Comparison of ENCODE assay signal across 23 mouse cellular contexts in genomic region chr11:61024388-61024787, GRCm38 (mm10). TPM values are rescaled to one million over a fixed set of nuclear protein-coding genes. Genes with fewer than 3 reads are reported as not detected.
DNase-seq lines count a peak whose midpoint lies in the region; ATAC-seq and TF ChIP-seq lines count a peak whose summit lies in the region.
"Had no signal": no experiment of that assay in that cellular context is flagged by ENCODE, and none has a peak within 500 bp of the region (broad histone marks: within the 10 kb centered on the region; RNA-seq: fewer than 3 reads in every experiment).

No protein-coding gene starts in this region.

- H3K9me3 ChIP-seq in heart, embryonic 15.5 days (replicated peaks), result no peaks in the 10 kb centered on the region
- no peaks in the 10 kb centered on the region for H3K9me3 ChIP-seq in midbrain, embryonic 14.5 days (ENCODE audit: control insufficient read depth, low read length)
- no peaks in the 10 kb centered on the region for H3K9me3 ChIP-seq in midbrain, postnatal 0 days (ENCODE audit: low read length)
- H3K9me3 ChIP-seq in forebrain, embryonic 13.5 days (replicated peaks), result no peaks in the 10 kb centered on the region
- H3K9me3 ChIP-seq: embryonic facial prominence, embryonic 12.5 days; forebrain, embryonic 15.5 days; heart, embryonic 10.5 days; limb, embryonic 13.5 days; liver, embryonic 13.5 days had no signal

- peaks cover 72% of the 10 kb centered on the region for H3K4me1 ChIP-seq in heart, embryonic 15.5 days (replicated peaks)
- H3K4me1 ChIP-seq in midbrain, embryonic 14.5 days (ENCODE audit: control insufficient read depth, insufficient read depth, low read length), result peaks cover 5% of the 10 kb centered on the region; the same call in 1 of the 2 replicates
- H3K4me1 ChIP-seq in midbrain, postnatal 0 days (ENCODE audit: insufficient read depth, low read length), result 0 out of 2 replicates have a peak, but pooled peaks cover 6% of the 10 kb centered on the region
- peaks cover 53% of the 10 kb centered on the region for H3K4me1 ChIP-seq in olfactory bulb, adult 2 months (ENCODE audit: control insufficient read depth, insufficient read depth, low read length)
- H3K4me1 ChIP-seq in forebrain, embryonic 13.5 days, result peaks cover 19% of the 10 kb centered on the region
- H3K4me1 ChIP-seq: liver, embryonic 13.5 days had no signal

- peak overlapping the region; percentile 93 for H3K27ac ChIP-seq in heart, embryonic 15.5 days
- H3K27ac ChIP-seq in midbrain, embryonic 14.5 days (replicated peaks; ENCODE audit: low read depth, low read length), result no peak overlapping the region
- H3K27ac ChIP-seq in midbrain, postnatal 0 days (ENCODE audit: low read depth, low read length), result no peak overlapping the region
- no peak overlapping the region for H3K27ac ChIP-seq in olfactory bulb, adult 2 months (ENCODE audit: insufficient read depth, low read depth, low read length)
- no peak overlapping the region for H3K27ac ChIP-seq in forebrain, embryonic 13.5 days
- H3K27ac ChIP-seq: embryonic facial prominence, embryonic 12.5 days; forebrain, embryonic 15.5 days; kidney, postnatal 0 days; limb, embryonic 13.5 days; liver, embryonic 13.5 days had no signal

- peaks cover 60% of the 10 kb centered on the region for H3K27me3 ChIP-seq in heart, embryonic 15.5 days
- H3K27me3 ChIP-seq in midbrain, embryonic 14.5 days (ENCODE audit: control insufficient read depth, insufficient read depth, low read length), result peaks cover 29% of the 10 kb centered on the region
- peaks cover 18% of the 10 kb centered on the region for H3K27me3 ChIP-seq in midbrain, postnatal 0 days (ENCODE audit: insufficient read depth, low read length)
- peaks cover 67% of the 10 kb centered on the region for H3K27me3 ChIP-seq in forebrain, embryonic 13.5 days

- no peaks in the 10 kb centered on the region for H3K36me3 ChIP-seq in heart, embryonic 15.5 days
- no peaks in the 10 kb centered on the region for H3K36me3 ChIP-seq in midbrain, embryonic 14.5 days (ENCODE audit: control insufficient read depth, insufficient read depth, low read length)
- H3K36me3 ChIP-seq in midbrain, postnatal 0 days (ENCODE audit: insufficient read depth, low read length), result no peaks in the 10 kb centered on the region
- no peaks in the 10 kb centered on the region for H3K36me3 ChIP-seq in forebrain, embryonic 13.5 days (ENCODE audit: poor library complexity, severe bottlenecking)
- H3K36me3 ChIP-seq: embryonic facial prominence, embryonic 12.5 days; forebrain, embryonic 15.5 days; heart, embryonic 10.5 days; limb, embryonic 13.5 days; liver, embryonic 13.5 days had no signal

- ATAC-seq in heart, embryonic 15.5 days (replicated peaks; ENCODE audit: insufficient number of reproducible peaks, insufficient read depth, low FRiP score, low read depth), result no peak
- no peak for ATAC-seq in midbrain, embryonic 14.5 days (ENCODE audit: low FRiP score, low TSS enrichment)
- no peak for ATAC-seq in midbrain, postnatal 0 days (ENCODE audit: low FRiP score)
- no peak for ATAC-seq in forebrain, embryonic 13.5 days
- ATAC-seq: forebrain, embryonic 15.5 days; Patski had no signal

- WGBS in heart, embryonic 15.5 days, result 79% methylated on average over 6 of the region's 6 CpGs
- WGBS in midbrain, embryonic 14.5 days, result 79% methylated on average over 6 of the region's 6 CpGs
- 81% methylated on average over 6 of the region's 6 CpGs for WGBS in midbrain, postnatal 0 days
- 84% methylated on average over 6 of the region's 6 CpGs for WGBS in olfactory bulb, adult 2 months
- WGBS in forebrain, embryonic 13.5 days, result 80% methylated on average over 6 of the region's 6 CpGs

- DNase-seq in cerebellum, adult 11-12 months, result peak; percentile 52
- no peak for DNase-seq in cerebellum, postnatal 10 days
- DNase-seq in heart, adult 8-10 months (ENCODE audit: low spot score), result no peak
- DNase-seq in midbrain, embryonic 14.5 days, result no peak
- DNase-seq in midbrain, postnatal 0 days (ENCODE audit: low spot score), result no peak
- DNase-seq: adrenal gland, postnatal 10 days; gastrocnemius, postnatal 25 days; kidney, adult 18-20 months; liver, embryonic 13.5 days; lung, embryonic 14.5 days; lung, postnatal 36 days; right cerebral cortex, postnatal 14 days; spleen, adult 18-20 months; thymus, postnatal 36 days had no signal

- TF ChIP-seq CTCF in midbrain, postnatal 0 days (IDR thresholded peaks at IDR 0.05), result no peak
- TF ChIP-seq CTCF in olfactory bulb, adult 2 months (IDR thresholded peaks at IDR 0.05; ENCODE audit: insufficient read depth, low read depth, low read length), result no peak

- TF ChIP-seq POLR2A in olfactory bulb, adult 2 months (IDR thresholded peaks at IDR 0.05; ENCODE audit: insufficient read depth, low read depth, low read length), result no peak

- H3K9ac ChIP-seq in heart, embryonic 15.5 days, result no peak overlapping the region
- no peak overlapping the region for H3K9ac ChIP-seq in midbrain, embryonic 14.5 days (replicated peaks; ENCODE audit: low read length)
- no peak overlapping the region for H3K9ac ChIP-seq in midbrain, postnatal 0 days (replicated peaks; ENCODE audit: low read length, poor library complexity, severe bottlenecking)
- H3K9ac ChIP-seq in forebrain, embryonic 13.5 days, result no peak overlapping the region
- H3K9ac ChIP-seq: embryonic facial prominence, embryonic 12.5 days; forebrain, embryonic 15.5 days; limb, embryonic 13.5 days; liver, embryonic 13.5 days; lung, embryonic 14.5 days had no signal

- H3K4me3 ChIP-seq in heart, embryonic 15.5 days, result no peak overlapping the region
- no peak overlapping the region for H3K4me3 ChIP-seq in midbrain, embryonic 14.5 days (replicated peaks; ENCODE audit: low read depth, low read length)
- H3K4me3 ChIP-seq in midbrain, postnatal 0 days (ENCODE audit: low read depth, low read length), result no peak overlapping the region
- peak overlapping the region; percentile 81; the same call in 1 of the 2 replicates for H3K4me3 ChIP-seq in olfactory bulb, adult 2 months (ENCODE audit: insufficient read depth, low read depth, low read length)
- no peak overlapping the region for H3K4me3 ChIP-seq in forebrain, embryonic 13.5 days
- H3K4me3 ChIP-seq: embryonic facial prominence, embryonic 12.5 days; heart, embryonic 10.5 days; limb, embryonic 13.5 days; liver, embryonic 13.5 days had no signal

- H3K4me2 ChIP-seq in heart, embryonic 15.5 days, result peak overlapping the region; percentile 91; the same call in 1 of the 2 replicates
- 0 out of 2 replicates have a peak overlapping the region, but pooled peaks have one; percentile 9 for H3K4me2 ChIP-seq in midbrain, embryonic 14.5 days (ENCODE audit: low read length)
- no peak overlapping the region for H3K4me2 ChIP-seq in midbrain, postnatal 0 days (ENCODE audit: low read depth, low read length, poor library complexity, severe bottlenecking)
- no peak overlapping the region for H3K4me2 ChIP-seq in forebrain, embryonic 13.5 days
- H3K4me2 ChIP-seq: embryonic facial prominence, embryonic 12.5 days; forebrain, embryonic 15.5 days; limb, embryonic 13.5 days; liver, embryonic 13.5 days; lung, embryonic 14.5 days had no signal

RNA-seq across cellular contexts. Expression of gene Kcnj12, which starts 2.0 kb away (rescaled TPM):
- 5.5 TPM in 2 replicates for polyA plus RNA-seq in heart, embryonic 15.5 days (2015; fragmentation: Nextera tagmentation; extraction: Ambion mirVana)
- 10 to 100 TPM; 23.1 to 32.7 (median 25.0) TPM for total RNA-seq in heart, adult 8-10 months (2022)
- polyA plus RNA-seq in midbrain, embryonic 14.5 days (2014; fragmentation: Nextera tagmentation; extraction: Ambion mirVana), result 2.8 and 2.9 TPM in 2 replicates
- total RNA-seq in midbrain, postnatal 0 days (2014; rRNA removed), result 20.5 and 23.6 TPM in 2 replicates
- 3.1 and 3.2 TPM in 2 replicates for polyA plus RNA-seq in midbrain, postnatal 0 days (2015; fragmentation: Nextera tagmentation; extraction: Ambion mirVana)
- not detected in 2 replicates for polyA plus RNA-seq in olfactory bulb, adult 2 months (2012; ENCODE audit: insufficient read depth, insufficient read length, low replicate concordance, missing spikeins)
- polyA plus RNA-seq in forebrain, embryonic 13.5 days (2015; fragmentation: Nextera tagmentation; extraction: Ambion mirVana), result 0.28 and 0.39 TPM in 2 replicates
- polyA plus RNA-seq: Patski had no signal

Comparison
In these comparisons a context has a peak if more than half of its experiments do, and no peak if none do; other contexts are left out.
1. H3K4me2 ChIP-seq: peak in heart, embryonic 15.5 days (single experiment) and midbrain, embryonic 14.5 days (single experiment); none in midbrain, postnatal 0 days (single experiment) and forebrain, embryonic 13.5 days (single experiment).